Mouse (Mus musculus) mouse trophoblast stem cell (cell line): ENCODE measurements around the gene Znfx1.

Experiments
- in situ Hi-C, 2 experiments: fragments of 300-500 bp; cut with MseI, MboI; formaldehyde crosslinking; loops; 2 replicates in 1 of 2; 3 replicates in 1 of 2; pipeline ENCODE4 v1.15.1; 2025

Znfx1 gene

GRCm38 (mm10) chr2:166995796-166996532 is 66.9 kb downstream of the Znfx1 start, which contains the start of gene Stau1:
TSS of gene Stau1 (minus strand) at chr2:166996299.
- in situ Hi-C loops = no loop called here

- in situ Hi-C loops = no loop called here
Measured at GRCm38 (mm10) chr2:166995021-166995795, 67.6 kb downstream of the Znfx1 start.

GRCm38 (mm10) chr2:166991945-166992344 is 70.9 kb downstream of the Znfx1 start:
- in situ Hi-C loops = no loop called here

GRCm38 (mm10) chr2:166990861-166991260 is 72.0 kb downstream of the Znfx1 start:
- in situ Hi-C loops = no loop called here
